Mouse (Mus musculus) adrenal gland, postnatal 4 days (tissue): ENCODE data around the gene Tmeff2. TPM values are rescaled to one million over a fixed set of nuclear protein-coding genes. Genes with fewer than 3 reads are reported as not detected.

Experiments
- DNase-seq, 2 experiments: peaks; one replicate each; pipeline ENCODE4 v3.0.0; 2021 to 2022; ENCODE audit warnings: low spot score in 2 of 2, mixed read lengths in 2 of 2
- total RNA-seq, 2 experiments: library from RNA; stranded (reverse); gene quantifications; 2 replicates each; pipeline ENCODE4 v1.2.3; 2021

Tmeff2 gene
- total RNA-seq, 2 experiments from 2014 or later = 11.5 to 12.7 TPM

GRCm38 (mm10) chr1:50979358-50980081 is 79.1 kb downstream of the Tmeff2 start:
- DNase-seq = no peak

GRCm38 (mm10) chr1:50980591-50980990 is 80.1 kb downstream of the Tmeff2 start:
- no peak for DNase-seq

- no peak for DNase-seq
Observed at GRCm38 (mm10) chr1:50981151-50981828, 80.8 kb downstream of the Tmeff2 start.

GRCm38 (mm10) chr1:50990661-50991060 is 90.2 kb downstream of the Tmeff2 start:
- DNase-seq = no peak

- no peak for DNase-seq
Observed at GRCm38 (mm10) chr1:50994505-50994904, 94.1 kb downstream of the Tmeff2 start.

GRCm38 (mm10) chr1:50999793-51000192 is 99.3 kb downstream of the Tmeff2 start:
- no peak for DNase-seq

GRCm38 (mm10) chr1:51008344-51008743 is 107.9 kb downstream of the Tmeff2 start:
- DNase-seq = no peak

GRCm38 (mm10) chr1:51040249-51040648 is 139.8 kb downstream of the Tmeff2 start:
- no peak for DNase-seq

- DNase-seq = no peak
Observed at GRCm38 (mm10) chr1:51044810-51045209, 144.4 kb downstream of the Tmeff2 start.

- no peak for DNase-seq
Observed at GRCm38 (mm10) chr1:51064549-51064948, 164.1 kb downstream of the Tmeff2 start.

GRCm38 (mm10) chr1:51065652-51066051 is 165.2 kb downstream of the Tmeff2 start:
- no peak for DNase-seq

- no peak for DNase-seq
Observed at GRCm38 (mm10) chr1:51068814-51069213, 168.4 kb downstream of the Tmeff2 start.

- no peak for DNase-seq
Observed at GRCm38 (mm10) chr1:51069288-51069687, 168.8 kb downstream of the Tmeff2 start.

GRCm38 (mm10) chr1:51074076-51074475 is 173.6 kb downstream of the Tmeff2 start:
- DNase-seq = no peak

- no peak for DNase-seq
Observed at GRCm38 (mm10) chr1:51075785-51076771, 175.6 kb downstream of the Tmeff2 start.

GRCm38 (mm10) chr1:51088921-51089320 is 188.5 kb downstream of the Tmeff2 start:
- DNase-seq = no peak

GRCm38 (mm10) chr1:51089803-51090202 is 189.4 kb downstream of the Tmeff2 start:
- no peak for DNase-seq

- no peak for DNase-seq
Observed at GRCm38 (mm10) chr1:51090212-51090761, 189.8 kb downstream of the Tmeff2 start.

- DNase-seq = no peak
Observed at GRCm38 (mm10) chr1:51094713-51095112, 194.3 kb downstream of the Tmeff2 start.

GRCm38 (mm10) chr1:51096848-51097598 is 196.6 kb downstream of the Tmeff2 start:
- DNase-seq = no peak
